Mouse (Mus musculus): Measurements from ENCODE around the gene Macrod1. TPM values are rescaled to one million over a fixed set of nuclear protein-coding genes. Genes with fewer than 3 reads are reported as not detected.
A peak's percentile ranks its signal among the peaks of the same experiment; 100 is the strongest.

Macrod1 gene
- polyA plus RNA-seq, 1 experiment, result 19.2 TPM

GRCm38 (mm10) chr19:7108114-7108905, 51.7 kb downstream of the Macrod1 start:
- 29% methylated on average over 6 of the region's 6 CpGs for WGBS
- DNase-seq (ENCODE audit: low read depth, low spot score), result peak; percentile 40

- no peak for DNase-seq (ENCODE audit: low read depth, low spot score)
- 56% methylated on average over 5 of the region's 5 CpGs for WGBS
These were observed 53.5 kb downstream of the Macrod1 start for GRCm38 (mm10) chr19:7110097-7110496.

GRCm38 (mm10) chr19:7110875-7111274, 54.3 kb downstream of the Macrod1 start:
- peak; percentile 32 for DNase-seq (ENCODE audit: low read depth, low spot score)
- 28% methylated on average over 6 of the region's 6 CpGs for WGBS

- 68% methylated on average over 6 of the region's 6 CpGs for WGBS
- no peak for DNase-seq (ENCODE audit: low read depth, low spot score)
These were observed 54.7 kb downstream of the Macrod1 start for GRCm38 (mm10) chr19:7111309-7111708.

GRCm38 (mm10) chr19:7111710-7112109, 55.1 kb downstream of the Macrod1 start:
- DNase-seq (ENCODE audit: low read depth, low spot score), result no peak
- 91% methylated on average over 4 of the region's 4 CpGs for WGBS

GRCm38 (mm10) chr19:7112628-7113027, 56.0 kb downstream of the Macrod1 start:
- 83% methylated on average over 3 of the region's 3 CpGs for WGBS
- no peak for DNase-seq (ENCODE audit: low read depth, low spot score)

GRCm38 (mm10) chr19:7113574-7113973, 57.0 kb downstream of the Macrod1 start:
- no peak for DNase-seq (ENCODE audit: low read depth, low spot score)
- 80% methylated on average over 14 of the region's 14 CpGs for WGBS

GRCm38 (mm10) chr19:7116038-7116731, 59.6 kb downstream of the Macrod1 start:
- 96% methylated on average over 4 of the region's 4 CpGs for WGBS
- no peak for DNase-seq (ENCODE audit: low read depth, low spot score)

GRCm38 (mm10) chr19:7117141-7117540, 60.5 kb downstream of the Macrod1 start:
- DNase-seq (ENCODE audit: low read depth, low spot score), result no peak
- 55% methylated on average over 4 of the region's 4 CpGs for WGBS

GRCm38 (mm10) chr19:7117653-7118307, 61.2 kb downstream of the Macrod1 start:
- WGBS, result 54% methylated on average over 8 of the region's 8 CpGs
- DNase-seq (ENCODE audit: low read depth, low spot score), result no peak

GRCm38 (mm10) chr19:7121252-7121651, 64.6 kb downstream of the Macrod1 start:
- WGBS, result 29% methylated on average over 11 of the region's 11 CpGs

GRCm38 (mm10) chr19:7122277-7122676, 65.7 kb downstream of the Macrod1 start:
- no peak for DNase-seq (ENCODE audit: low read depth, low spot score)
- 53% methylated on average over 4 of the region's 4 CpGs for WGBS

More at GRCm38 (mm10) chr19:7121252-7121651, 64.6 kb downstream of the Macrod1 start:
- DNase-seq (ENCODE audit: low read depth, low spot score), result no peak

- DNase-seq (ENCODE audit: low read depth, low spot score), result no peak
- WGBS, result 41% methylated on average over 10 of the region's 10 CpGs
These were observed 66.2 kb downstream of the Macrod1 start for GRCm38 (mm10) chr19:7122698-7123306.

- WGBS, result 56% methylated on average over 4 of the region's 4 CpGs
- no peak for DNase-seq (ENCODE audit: low read depth, low spot score)
These were observed 69.0 kb downstream of the Macrod1 start for GRCm38 (mm10) chr19:7125526-7126156.

- WGBS, result 73% methylated on average over 1 of the region's 1 CpGs
- DNase-seq (ENCODE audit: low read depth, low spot score), result no peak
These were observed 69.6 kb downstream of the Macrod1 start for GRCm38 (mm10) chr19:7126209-7126608.

- no peak for DNase-seq (ENCODE audit: low read depth, low spot score)
- WGBS, result 56% methylated on average over 2 of the region's 2 CpGs
These were observed 70.3 kb downstream of the Macrod1 start for GRCm38 (mm10) chr19:7126933-7127332.

GRCm38 (mm10) chr19:7128551-7129475, 72.2 kb downstream of the Macrod1 start:
- WGBS, result 80% methylated on average over 19 of the region's 19 CpGs
- DNase-seq (ENCODE audit: low read depth, low spot score), result no peak

- no peak for DNase-seq (ENCODE audit: low read depth, low spot score)
- 77% methylated on average over 11 of the region's 11 CpGs for WGBS
These were observed 73.7 kb downstream of the Macrod1 start for GRCm38 (mm10) chr19:7130317-7130716.

GRCm38 (mm10) chr19:7133436-7133835, 76.8 kb downstream of the Macrod1 start:
- WGBS, result 92% methylated on average over 9 of the region's 9 CpGs
- DNase-seq (ENCODE audit: low read depth, low spot score), result no peak

All from large intestine, adult 2 months (tissue).